Comparison of ENCODE assay signal across 9 mouse cellular contexts in genomic region chr6:52918980-52919379, GRCm38 (mm10).
DNase-seq lines count a peak whose midpoint lies in the region; ATAC-seq and TF ChIP-seq lines count a peak whose summit lies in the region.
"Had no signal": no experiment of that assay in that cellular context is flagged by ENCODE, and none has a peak within 500 bp of the region (broad histone marks: within the 10 kb centered on the region; RNA-seq: fewer than 3 reads in every experiment).

No protein-coding gene starts in this region.

- CTCF ChIA-PET in Patski (lab: Charles Lee), result interaction anchor here (0.7 to 2.6 kb wide), 16 partner anchors 9 to 434 kb away, joined by 3 to 16 read pairs (median 3); no protein-coding TSS in a partner anchor

- no peak overlapping the region for H3K4me2 ChIP-seq in forebrain, embryonic 16.5 days (ENCODE audit: low read length)
- no peak overlapping the region for H3K4me2 ChIP-seq in hindbrain, embryonic 16.5 days (ENCODE audit: low read length)

- DNase-seq in Patski (ENCODE audit: low read depth, low spot score), result no peak
- DNase-seq in cerebellum, adult 11 months, result peak; percentile 58
- peak; percentile 76 to 81 for DNase-seq in layer of hippocampus, postnatal 14 days (ENCODE audit: low spot score in 2 of 2)
- DNase-seq in right cerebral cortex, adult 2 months (ENCODE audit: low spot score in 2 of 2), result peak; percentile 86 to 89
- DNase-seq in urinary bladder, postnatal 36 days (ENCODE audit: low spot score in 2 of 2), result peak; percentile 73 to 76

- TF ChIP-seq CTCF in Patski (IDR thresholded peaks at IDR 0.05), result peak; percentile 93

- in situ Hi-C loops in Patski (cut with MboI; ENCODE audit: low pct_unique_long_range_greater_than_20kb), result loop anchor here (5.0 to 10.0 kb wide), 4 partner anchors 72 to 662 kb away; no protein-coding TSS in a partner anchor

- POLR2A ChIA-PET in Patski (lab: Charles Lee), result interaction anchor here (0.6 kb wide), 1 partner anchor 186 kb away, joined by 3 read pairs; no protein-coding TSS in a partner anchor

- H3K4me3 ChIP-seq in forebrain, embryonic 16.5 days (replicated peaks; ENCODE audit: low read length), result no peak overlapping the region
- H3K4me3 ChIP-seq in hindbrain, embryonic 16.5 days (ENCODE audit: low read length), result no peak overlapping the region
- H3K4me3 ChIP-seq: megakaryocyte, embryonic 14.5 days had no signal

- no peaks in the 10 kb centered on the region for H3K36me3 ChIP-seq in forebrain, embryonic 16.5 days (ENCODE audit: control insufficient read depth, insufficient read depth)
- no peaks in the 10 kb centered on the region for H3K36me3 ChIP-seq in hindbrain, embryonic 16.5 days (ENCODE audit: control insufficient read depth, insufficient read depth, low read length)

- ATAC-seq in Patski, result no peak
- peak; percentile 50; the same call in 1 of the 2 replicates for ATAC-seq in forebrain, embryonic 16.5 days
- peak; percentile 85 for ATAC-seq in hindbrain, embryonic 16.5 days
- peak; percentile 78 for ATAC-seq in megakaryocyte, adult 5-6 weeks (ENCODE audit: poor library complexity, severe bottlenecking)

- no peaks in the 10 kb centered on the region for H3K27me3 ChIP-seq in Patski
- H3K27me3 ChIP-seq in forebrain, embryonic 16.5 days (replicated peaks; ENCODE audit: control insufficient read depth, insufficient read depth, low read length), result no peaks in the 10 kb centered on the region; the same call in 1 of the 2 replicates
- no peaks in the 10 kb centered on the region for H3K27me3 ChIP-seq in hindbrain, embryonic 16.5 days (replicated peaks; ENCODE audit: control insufficient read depth, insufficient read depth, low read length)

- WGBS in forebrain, embryonic 16.5 days, result 1% methylated on average over 2 of the region's 2 CpGs
- WGBS in hindbrain, embryonic 16.5 days, result 2% methylated on average over 2 of the region's 2 CpGs

- no peaks in the 10 kb centered on the region for H3K4me1 ChIP-seq in forebrain, embryonic 16.5 days (replicated peaks; ENCODE audit: control insufficient read depth, insufficient read depth, low read length)
- no peaks in the 10 kb centered on the region for H3K4me1 ChIP-seq in hindbrain, embryonic 16.5 days (ENCODE audit: control insufficient read depth, insufficient read depth, low read depth, low read length)
- H3K4me1 ChIP-seq: megakaryocyte, embryonic 14.5 days had no signal

- H3K9ac ChIP-seq in forebrain, embryonic 16.5 days (replicated peaks; ENCODE audit: low read depth, low read length), result no peak overlapping the region
- no peak overlapping the region for H3K9ac ChIP-seq in hindbrain, embryonic 16.5 days (ENCODE audit: low read depth, low read length)

- H3K9me3 ChIP-seq in forebrain, embryonic 16.5 days (ENCODE audit: control insufficient read depth, low read length), result no peaks in the 10 kb centered on the region
- H3K9me3 ChIP-seq in hindbrain, embryonic 16.5 days (ENCODE audit: control insufficient read depth, low read length), result no peaks in the 10 kb centered on the region
- H3K9me3 ChIP-seq: megakaryocyte, embryonic 14.5 days had no signal

- H3K27ac ChIP-seq in forebrain, embryonic 16.5 days (ENCODE audit: low read length), result no peak overlapping the region
- no peak overlapping the region for H3K27ac ChIP-seq in hindbrain, embryonic 16.5 days (ENCODE audit: low read depth, low read length)
